Mouse (Mus musculus): ENCODE results near the gene Ahcy. TPM values are rescaled to one million over a fixed set of nuclear protein-coding genes. Genes with fewer than 3 reads are reported as not detected.
"Not testable (repeated sequence)": the region's sequence is repeated elsewhere in the genome, so short reads cannot be mapped to it uniquely, and the experiment has no call there.

The Ahcy gene
- polyA plus RNA-seq, 1 experiment from 2014 or later: 30.9 TPM

DNA sequence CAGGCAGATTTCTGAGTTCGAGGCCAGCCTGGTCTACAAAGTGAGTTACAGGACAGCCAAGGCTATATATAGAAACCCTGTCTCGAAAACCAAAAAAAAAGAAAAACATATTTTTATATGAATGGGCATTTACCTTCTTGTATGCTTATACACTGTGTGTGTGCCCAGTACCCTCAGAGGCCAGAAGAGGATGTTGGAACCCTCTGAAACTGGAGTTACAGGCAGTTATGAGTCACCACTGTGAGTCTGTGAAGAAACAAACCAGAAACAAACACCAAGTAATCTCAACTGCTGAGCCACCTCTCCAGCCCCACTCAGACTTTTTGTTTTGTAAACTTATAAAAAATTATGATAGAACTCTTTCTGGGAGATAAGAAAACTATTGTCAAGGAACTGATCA is 27.5 kb downstream of the Ahcy start:
- no peak overlapping the region for H3K27ac ChIP-seq (replicated peaks)
- 94% methylated on average over 2 of the region's 2 CpGs for WGBS

DNA sequence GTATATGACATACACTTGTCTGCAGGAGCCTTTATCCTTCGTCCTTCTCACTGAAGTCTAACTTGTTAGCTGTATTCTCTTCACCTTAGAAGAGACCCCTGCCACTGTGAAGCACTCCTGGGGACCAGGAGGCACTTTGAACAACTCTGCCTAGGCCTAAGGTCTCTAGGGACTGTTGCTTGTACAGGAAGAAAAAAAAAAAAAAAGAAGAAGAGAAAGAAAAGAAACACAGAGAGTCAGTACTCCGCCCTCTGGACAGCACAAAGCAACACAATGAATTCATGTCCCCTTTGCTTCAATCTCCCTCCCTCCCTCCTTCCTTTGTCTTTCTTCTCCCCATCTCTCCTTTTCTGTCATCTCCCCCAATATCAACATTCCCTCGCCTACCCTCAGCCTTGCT is 29.2 kb downstream of the Ahcy start:
- no peak overlapping the region for H3K4me3 ChIP-seq (replicated peaks)
- H3K9me3 ChIP-seq (replicated peaks): no peaks in the 10 kb centered on the region
- H3K4me1 ChIP-seq: peaks cover 2% of the 10 kb centered on the region
- no peaks in the 10 kb centered on the region for H3K27me3 ChIP-seq (replicated peaks)
- H3K27ac ChIP-seq (replicated peaks): no peak overlapping the region
- 72% methylated on average over 3 of the region's 3 CpGs for WGBS
- H3K9ac ChIP-seq (replicated peaks): no peak overlapping the region
- H3K36me3 ChIP-seq: no peaks in the 10 kb centered on the region
- H3K4me2 ChIP-seq: no peak overlapping the region
- no peak for ATAC-seq (ENCODE audit: low FRiP score)

More for the DNA sequence above, 27.5 kb downstream of the Ahcy start:
- H3K27me3 ChIP-seq (replicated peaks): no peaks in the 10 kb centered on the region
- no peak for ATAC-seq (ENCODE audit: low FRiP score)
- no peak overlapping the region for H3K9ac ChIP-seq (replicated peaks)
- H3K4me3 ChIP-seq (replicated peaks): no peak overlapping the region
- H3K4me1 ChIP-seq: peaks cover 13% of the 10 kb centered on the region
- H3K36me3 ChIP-seq: no peaks in the 10 kb centered on the region
- no peaks in the 10 kb centered on the region for H3K9me3 ChIP-seq (replicated peaks)
- no peak overlapping the region for H3K4me2 ChIP-seq

DNA sequence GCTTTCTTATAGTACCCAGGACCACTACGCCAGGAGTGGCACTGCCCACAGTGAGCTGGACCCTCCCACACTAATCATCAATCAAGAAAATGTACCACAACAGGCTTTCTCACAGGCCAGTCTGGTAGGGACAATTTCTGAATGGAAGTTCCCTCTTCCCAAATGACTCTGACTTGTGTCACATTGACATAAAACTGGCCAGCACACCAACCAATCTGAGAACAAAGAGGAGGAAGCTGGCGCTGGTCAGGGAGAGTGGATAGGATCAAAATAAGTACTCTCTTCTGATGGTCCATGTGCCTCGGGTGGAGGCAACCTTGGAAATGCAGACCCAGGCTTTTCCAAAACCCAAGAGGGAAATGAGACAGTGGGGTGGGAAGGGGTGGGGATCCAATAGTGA is 29.8 kb downstream of the Ahcy start:
- H3K27me3 ChIP-seq (replicated peaks): no peaks in the 10 kb centered on the region
- H3K4me2 ChIP-seq: no peak overlapping the region
- 84% methylated on average over 3 of the region's 3 CpGs for WGBS
- no peaks in the 10 kb centered on the region for H3K4me1 ChIP-seq
- no peaks in the 10 kb centered on the region for H3K36me3 ChIP-seq
- no peak for ATAC-seq (ENCODE audit: low FRiP score)
- no peak overlapping the region for H3K9ac ChIP-seq (replicated peaks)
- no peaks in the 10 kb centered on the region for H3K9me3 ChIP-seq (replicated peaks)
- H3K4me3 ChIP-seq (replicated peaks): no peak overlapping the region
- H3K27ac ChIP-seq (replicated peaks): no peak overlapping the region

DNA sequence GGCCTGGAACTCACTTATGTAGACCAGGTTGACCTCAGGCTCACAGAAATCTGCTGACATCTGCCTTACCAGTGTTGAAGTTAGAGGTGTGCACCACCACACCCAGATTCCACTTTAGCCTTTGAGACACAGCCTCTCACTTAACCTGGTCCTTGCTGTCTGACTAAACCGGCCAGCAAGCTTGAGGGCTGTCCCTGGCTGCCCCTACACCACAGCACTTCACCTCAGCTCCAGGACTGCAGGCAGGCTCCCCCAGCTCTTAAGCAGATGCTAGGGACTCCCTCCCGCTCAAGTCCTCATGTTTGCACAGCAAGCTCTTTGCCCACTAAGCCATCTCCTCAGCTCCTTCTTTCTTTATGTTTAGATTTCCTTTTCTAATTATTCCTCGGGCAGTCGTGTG is 34.3 kb downstream of the Ahcy start:
- ATAC-seq (ENCODE audit: low FRiP score): no peak
- Histone ChIP-seq H3K27ac (replicated peaks) (no peak overlapping the region), H3K4me2 (no peak overlapping the region), H3K9me3 (replicated peaks) (no peaks in the 10 kb centered on the region), H3K27me3 (replicated peaks) (no peaks in the 10 kb centered on the region), H3K9ac (replicated peaks) (no peak overlapping the region), H3K4me1 (no peaks in the 10 kb centered on the region), H3K36me3 (no peaks in the 10 kb centered on the region), H3K4me3 (replicated peaks) (no peak overlapping the region)
- 81% methylated on average over 4 of the region's 4 CpGs for WGBS

DNA sequence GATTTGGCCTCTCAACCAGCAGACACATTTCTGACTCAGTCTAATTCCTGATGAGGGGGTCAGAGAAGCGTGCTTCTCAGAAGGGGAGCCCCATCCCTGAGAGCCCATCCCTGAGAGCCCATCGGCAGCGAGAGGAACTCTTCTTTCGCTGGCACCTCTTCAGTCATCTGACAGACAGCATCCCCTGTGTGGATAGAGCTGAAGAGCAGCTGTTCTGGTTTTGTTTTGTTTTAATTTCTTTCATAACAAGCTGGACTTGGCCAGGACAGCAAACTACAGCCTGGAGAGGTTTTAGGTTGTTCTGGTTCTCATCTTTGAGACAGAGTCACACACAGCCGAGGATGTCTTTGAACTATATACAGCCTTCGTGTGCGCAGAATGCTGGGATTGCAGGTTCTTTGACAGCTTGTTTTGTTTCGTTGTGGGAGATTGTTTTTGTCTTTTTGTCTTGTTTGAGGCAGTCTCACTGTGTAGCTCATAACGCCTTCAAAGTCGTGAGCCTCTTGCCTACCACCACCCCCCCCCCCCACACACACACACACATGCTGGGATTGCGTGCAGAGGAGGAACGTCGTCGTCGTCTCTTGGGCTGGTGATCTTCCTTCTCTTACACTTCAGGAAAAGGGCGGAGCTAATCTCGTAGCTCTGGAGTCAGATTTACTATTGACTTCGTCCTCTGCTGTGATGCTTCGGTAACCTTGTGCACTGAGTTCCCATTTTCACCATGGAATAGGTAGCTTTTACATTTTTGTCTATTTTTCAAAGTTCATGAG is 41.2 kb downstream of the Ahcy start:
- no peaks in the 10 kb centered on the region for H3K4me1 ChIP-seq
- no peaks in the 10 kb centered on the region for H3K36me3 ChIP-seq
- no peak overlapping the region for H3K4me3 ChIP-seq (replicated peaks)
- no peak for ATAC-seq (ENCODE audit: low FRiP score)
- no peaks in the 10 kb centered on the region for H3K27me3 ChIP-seq (replicated peaks)
- no peak overlapping the region for H3K4me2 ChIP-seq
- no peak overlapping the region for H3K27ac ChIP-seq (replicated peaks)
- H3K9ac ChIP-seq (replicated peaks): no peak overlapping the region
- no peaks in the 10 kb centered on the region for H3K9me3 ChIP-seq (replicated peaks)
- 54% methylated on average over 19 of the region's 19 CpGs for WGBS

DNA sequence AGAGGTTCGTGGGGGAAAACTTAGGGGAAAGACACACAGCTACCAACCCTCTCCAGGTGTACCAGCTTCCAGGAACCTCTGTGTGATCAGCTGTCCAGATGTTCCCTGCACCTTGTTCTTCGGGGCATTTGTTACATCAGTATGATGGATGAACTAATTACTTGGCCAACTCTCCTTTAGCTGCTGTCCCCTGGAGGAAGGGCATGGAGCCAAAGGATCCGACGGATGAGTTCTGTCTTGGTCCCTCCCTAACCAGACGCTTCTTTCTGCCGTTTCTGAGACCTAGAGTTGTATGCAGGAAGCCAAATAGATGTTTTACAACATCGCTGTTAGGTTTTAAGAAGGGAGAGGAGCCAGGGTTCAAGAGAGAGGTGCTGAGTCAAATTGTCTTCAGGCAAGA is 43.5 kb downstream of the Ahcy start:
- no peak overlapping the region for H3K27ac ChIP-seq (replicated peaks)
- no peaks in the 10 kb centered on the region for H3K9me3 ChIP-seq (replicated peaks)
- no peaks in the 10 kb centered on the region for H3K27me3 ChIP-seq (replicated peaks)
- H3K4me3 ChIP-seq (replicated peaks): no peak overlapping the region
- no peaks in the 10 kb centered on the region for H3K36me3 ChIP-seq
- no peak overlapping the region for H3K4me2 ChIP-seq
- ATAC-seq (ENCODE audit: low FRiP score): no peak
- H3K9ac ChIP-seq (replicated peaks): no peak overlapping the region
- WGBS: 61% methylated on average over 7 of the region's 7 CpGs
- no peaks in the 10 kb centered on the region for H3K4me1 ChIP-seq

DNA sequence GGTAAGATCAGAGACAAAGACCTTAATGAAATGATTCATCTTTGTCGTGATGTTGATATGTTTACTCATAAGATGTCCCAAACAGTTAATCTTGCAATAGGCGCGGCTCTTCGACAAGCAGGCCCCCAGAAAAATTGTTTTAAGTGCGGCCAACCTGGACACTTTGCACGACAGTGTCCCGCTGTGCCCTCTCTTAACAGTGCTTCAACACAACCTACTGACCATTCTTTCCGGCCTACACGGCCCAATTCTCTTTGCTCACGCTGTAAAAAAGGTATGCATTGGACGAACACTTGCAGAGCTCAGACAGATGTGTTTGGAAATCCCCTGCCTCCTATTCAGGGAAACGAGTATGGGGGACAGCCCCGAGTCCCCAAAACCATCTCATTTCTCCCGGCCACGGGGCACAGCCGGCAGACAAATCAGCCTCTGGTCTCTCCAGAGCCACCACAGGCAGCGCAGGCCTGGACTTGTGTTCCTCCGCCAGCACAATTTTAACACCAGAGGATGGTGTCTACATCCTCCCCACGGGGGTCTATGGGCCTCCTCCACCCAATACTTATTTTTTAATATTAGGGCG is 54.0 kb downstream of the Ahcy start:
- 22% methylated on average over 20 of the region's 20 CpGs for WGBS
- H3K9me3 ChIP-seq (replicated peaks); H3K27me3 ChIP-seq (replicated peaks); H3K9ac ChIP-seq (replicated peaks); H3K27ac ChIP-seq (replicated peaks); H3K4me3 ChIP-seq (replicated peaks); H3K36me3 ChIP-seq: not testable (repeated sequence)
- peak overlapping the region; percentile 96 for H3K4me2 ChIP-seq
- peaks cover 24% of the 10 kb centered on the region for H3K4me1 ChIP-seq
- ATAC-seq (ENCODE audit: low FRiP score): 0 out of 2 replicates have a peak, but pooled peaks have one; percentile 29

DNA sequence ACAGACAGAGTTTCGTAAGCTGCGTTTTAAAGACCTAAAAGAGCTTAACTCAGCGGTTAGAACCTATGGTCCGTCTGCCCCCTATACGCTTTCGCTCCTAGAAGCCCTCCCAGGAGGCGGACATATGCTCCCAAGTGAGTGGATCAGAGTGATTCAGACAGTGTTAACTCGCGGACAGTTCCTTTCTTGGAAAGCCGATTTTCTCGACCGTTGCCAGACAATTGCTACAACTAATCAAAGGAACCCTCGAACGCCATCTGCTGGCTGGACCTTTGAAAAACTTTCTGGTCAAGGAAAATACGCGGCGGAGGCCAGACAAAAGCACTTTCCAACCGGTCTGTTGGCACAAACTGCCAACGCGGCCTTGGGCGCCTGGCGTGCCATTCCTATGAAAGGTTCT is 54.6 kb downstream of the Ahcy start:
- H3K9ac ChIP-seq (replicated peaks): peak overlapping the region; percentile 52
- peak; percentile 86 for ATAC-seq (ENCODE audit: low FRiP score)
- H3K36me3 ChIP-seq: no peaks in the 10 kb centered on the region
- H3K4me3 ChIP-seq (replicated peaks): peak overlapping the region; percentile 42
- under 1% methylated on average over 22 of the region's 22 CpGs for WGBS
- no peaks in the 10 kb centered on the region for H3K27me3 ChIP-seq (replicated peaks)
- H3K9me3 ChIP-seq (replicated peaks): no peaks in the 10 kb centered on the region
- H3K4me1 ChIP-seq: peaks cover 24% of the 10 kb centered on the region
- peak overlapping the region; percentile 81 for H3K27ac ChIP-seq (replicated peaks)
- H3K4me2 ChIP-seq: peak overlapping the region; percentile 96

DNA sequence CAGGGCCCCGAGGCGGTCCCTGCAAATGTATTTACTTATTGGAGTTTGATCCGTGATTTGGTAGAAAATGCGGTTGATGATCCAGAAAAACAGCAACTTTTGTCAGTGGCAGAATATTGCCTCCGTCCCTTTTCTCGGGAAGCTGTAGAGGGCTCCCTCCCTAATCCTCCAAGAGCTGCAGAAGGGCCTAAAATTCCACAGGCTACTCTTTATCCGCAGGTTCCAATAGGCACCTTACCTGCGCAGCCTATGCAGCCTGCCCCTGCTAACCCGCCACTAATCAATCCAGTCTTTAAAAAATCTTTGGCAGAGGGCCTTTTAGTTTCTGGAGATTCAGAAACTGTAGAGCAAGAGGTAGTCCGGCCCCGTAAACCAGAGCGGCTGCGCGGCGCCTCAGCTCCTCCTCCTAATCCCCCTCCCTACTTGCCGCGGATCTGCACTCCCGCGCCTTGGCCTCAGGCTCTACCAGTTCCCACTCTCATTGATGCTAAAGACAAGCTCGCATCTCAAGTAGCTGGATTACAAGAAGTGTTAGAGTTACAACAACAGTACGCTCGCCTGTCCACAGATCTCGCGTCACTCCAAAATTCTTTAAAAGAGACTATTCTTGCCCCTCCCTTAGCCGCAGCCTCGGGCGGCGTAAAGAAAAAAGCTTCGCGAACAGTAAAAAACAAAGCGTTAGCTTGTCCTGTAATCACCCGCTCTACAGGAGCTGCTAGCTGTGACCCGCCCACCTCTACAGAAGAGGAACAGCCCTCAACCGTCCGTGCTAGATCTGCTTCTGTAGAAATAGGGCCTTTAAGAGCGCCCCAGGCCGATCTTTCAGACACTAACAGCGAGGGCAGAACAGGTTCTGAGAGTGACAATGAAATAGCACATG is 55.3 kb downstream of the Ahcy start:
- ATAC-seq (ENCODE audit: low FRiP score): peak; percentile 96
- Histone ChIP-seq H3K27ac (replicated peaks) (peak overlapping the region; percentile 81), H3K27me3 (replicated peaks) (no peaks in the 10 kb centered on the region), H3K9me3 (replicated peaks) (no peaks in the 10 kb centered on the region), H3K4me2 (peak overlapping the region; percentile 96), H3K4me1 (peaks cover 24% of the 10 kb centered on the region), H3K36me3 (no peaks in the 10 kb centered on the region), H3K9ac (replicated peaks) (peak overlapping the region; percentile 52), H3K4me3 (replicated peaks) (peak overlapping the region; percentile 42)
- WGBS: under 1% methylated on average over 38 of the region's 38 CpGs

DNA sequence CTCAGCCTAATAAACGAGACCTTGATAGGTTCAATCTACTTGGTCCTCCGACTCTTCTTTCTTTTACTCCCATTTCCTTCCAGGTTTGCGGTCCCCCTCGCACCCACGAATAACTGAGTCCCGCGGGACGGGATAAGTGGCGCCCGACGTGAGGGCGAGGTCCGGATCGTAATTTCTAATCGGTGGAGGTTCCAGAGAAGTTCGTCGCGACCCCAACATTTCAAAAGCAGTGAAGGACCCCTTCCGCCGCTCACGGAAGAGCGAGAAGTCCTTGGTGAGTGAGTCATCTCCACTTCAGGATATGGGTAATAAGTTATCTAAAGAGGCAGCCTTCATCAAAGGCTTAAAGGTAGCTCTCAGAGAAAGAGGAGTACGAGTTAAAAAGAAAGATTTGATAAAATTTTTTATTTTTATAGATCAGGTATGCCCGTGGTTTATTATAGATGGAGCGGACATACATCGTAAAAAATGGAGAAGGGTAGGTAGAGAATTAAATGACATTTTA is 56.0 kb downstream of the Ahcy start, which contains the start of gene Gm14226:
Gene Gm14226 (plus strand): TSS at position 16 of the 505 bp plus-strand sequence.
- peaks cover 24% of the 10 kb centered on the region for H3K4me1 ChIP-seq
- H3K27ac ChIP-seq (replicated peaks): peak within 1 kb of the TSS; percentile 81
- peak within 1 kb of the TSS; percentile 42 for H3K4me3 ChIP-seq (replicated peaks)
- peak within 1 kb of the TSS; percentile 96 for H3K4me2 ChIP-seq
- H3K27me3 ChIP-seq (replicated peaks); H3K36me3 ChIP-seq; H3K9me3 ChIP-seq (replicated peaks): not testable (repeated sequence)
- H3K9ac ChIP-seq (replicated peaks): peak within 1 kb of the TSS; percentile 52
- ATAC-seq (ENCODE audit: low FRiP score): 0 out of 2 replicates have a peak, but pooled peaks have one; percentile 14
- WGBS: under 1% methylated on average over 24 of the region's 26 CpGs

DNA sequence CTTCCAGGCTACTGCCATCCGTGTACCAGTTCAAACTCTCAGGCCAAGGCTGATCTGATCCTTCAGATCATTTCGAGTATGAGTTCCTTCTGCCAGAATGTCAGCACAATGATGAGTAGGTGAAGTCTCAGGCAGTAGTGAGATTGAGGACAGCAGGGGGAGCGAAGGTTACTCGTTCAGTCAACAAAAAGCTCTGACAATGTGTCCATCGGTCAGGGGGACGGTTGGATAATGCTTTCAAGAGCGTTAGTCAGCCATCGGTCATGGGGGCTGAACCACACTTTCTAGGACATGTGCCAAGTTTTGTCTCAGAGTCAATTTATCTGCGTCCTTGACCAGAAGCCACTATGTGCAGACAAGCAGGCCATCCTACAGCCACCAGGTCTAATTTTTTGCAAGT is 57.5 kb downstream of the Ahcy start:
- not testable (repeated sequence) for H3K9ac ChIP-seq (replicated peaks); H3K9me3 ChIP-seq (replicated peaks); H3K27me3 ChIP-seq (replicated peaks); H3K36me3 ChIP-seq; H3K27ac ChIP-seq (replicated peaks); H3K4me3 ChIP-seq (replicated peaks); ATAC-seq (ENCODE audit: low FRiP score); H3K4me2 ChIP-seq
- WGBS: 23% methylated on average over 7 of the region's 9 CpGs
- H3K4me1 ChIP-seq: peaks cover 24% of the 10 kb centered on the region

Data from neural tube, embryonic 15.5 days (tissue).